Mouse (Mus musculus): ENCODE measurements around the gene Lpin2. TPM values are rescaled to one million over a fixed set of nuclear protein-coding genes. Genes with fewer than 3 reads are reported as not detected.

The Lpin2 gene
- polyA plus RNA-seq, 1 experiment = 30.2 TPM

DNA sequence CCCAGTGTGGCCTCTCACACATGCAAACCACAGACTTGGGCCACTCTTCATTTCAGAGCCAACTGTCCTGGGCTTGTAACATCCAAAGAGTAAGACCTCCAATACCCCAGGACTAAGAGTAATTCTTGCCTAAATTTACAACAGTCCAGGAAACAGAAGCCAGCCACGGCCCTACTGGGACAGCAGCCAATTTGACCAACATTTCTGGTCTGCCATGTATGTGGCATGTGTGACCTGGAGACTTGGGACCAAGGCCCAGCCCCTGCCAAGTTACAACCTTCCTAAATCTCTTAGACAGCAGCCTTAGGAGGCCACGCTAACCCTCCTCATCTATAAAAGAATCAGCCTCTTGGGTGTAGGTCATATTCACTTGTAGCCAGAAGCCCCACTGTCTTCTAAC is 71.0 kb downstream of the Lpin2 start:
- Histone ChIP-seq H3K4me1 (ENCODE audit: control insufficient read depth, insufficient read depth, low read length) (no peaks in the 10 kb centered on the region), H3K4me3 (replicated peaks; ENCODE audit: insufficient read depth, low read depth, low read length) (no peak overlapping the region), H3K27me3 (ENCODE audit: control insufficient read depth, insufficient read depth, low read length) (no peaks in the 10 kb centered on the region), H3K27ac (ENCODE audit: insufficient read depth, low read length) (no peak overlapping the region)
- TF ChIP-seq CTCF (IDR thresholded peaks at IDR 0.05; ENCODE audit: borderline replicate concordance, insufficient read depth, low read depth, low read length) = no peak
- TF ChIP-seq POLR2A (IDR thresholded peaks at IDR 0.05; ENCODE audit: borderline replicate concordance, insufficient read depth, low read length) = no peak
- DNase-seq = no peak
- 59% methylated on average over 2 of the region's 2 CpGs for WGBS

DNA sequence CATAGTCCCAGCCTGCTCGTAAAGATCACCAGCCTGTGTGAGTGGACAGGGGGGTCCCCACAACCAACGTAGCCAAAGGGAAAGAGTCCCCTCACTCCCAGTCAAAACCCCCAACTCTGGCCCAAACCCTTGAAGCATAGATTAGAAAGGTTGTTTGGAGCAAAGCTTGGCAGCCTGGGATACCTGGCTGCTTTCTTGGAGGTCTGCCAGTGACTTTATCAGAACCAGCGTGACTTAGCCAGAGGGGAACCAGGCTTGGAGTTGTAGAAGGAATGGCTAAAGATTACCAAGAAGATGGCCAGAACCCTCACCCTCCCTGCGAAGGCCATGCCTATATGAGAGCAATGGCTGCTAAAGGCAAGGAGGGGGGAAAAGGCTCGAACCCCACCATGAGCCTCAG is 71.7 kb downstream of the Lpin2 start:
- 70% methylated on average over 5 of the region's 5 CpGs for WGBS
- DNase-seq = peak in 1 of 2 experiments; percentile 21
- Histone ChIP-seq H3K27me3 (ENCODE audit: control insufficient read depth, insufficient read depth, low read length) (no peaks in the 10 kb centered on the region), H3K4me1 (ENCODE audit: control insufficient read depth, insufficient read depth, low read length) (no peaks in the 10 kb centered on the region), H3K4me3 (replicated peaks; ENCODE audit: insufficient read depth, low read depth, low read length) (no peak overlapping the region), H3K27ac (ENCODE audit: insufficient read depth, low read length) (no peak overlapping the region)
- TF ChIP-seq POLR2A (IDR thresholded peaks at IDR 0.05; ENCODE audit: borderline replicate concordance, insufficient read depth, low read length) = no peak
- TF ChIP-seq CTCF (IDR thresholded peaks at IDR 0.05; ENCODE audit: borderline replicate concordance, insufficient read depth, low read depth, low read length) = no peak

DNA sequence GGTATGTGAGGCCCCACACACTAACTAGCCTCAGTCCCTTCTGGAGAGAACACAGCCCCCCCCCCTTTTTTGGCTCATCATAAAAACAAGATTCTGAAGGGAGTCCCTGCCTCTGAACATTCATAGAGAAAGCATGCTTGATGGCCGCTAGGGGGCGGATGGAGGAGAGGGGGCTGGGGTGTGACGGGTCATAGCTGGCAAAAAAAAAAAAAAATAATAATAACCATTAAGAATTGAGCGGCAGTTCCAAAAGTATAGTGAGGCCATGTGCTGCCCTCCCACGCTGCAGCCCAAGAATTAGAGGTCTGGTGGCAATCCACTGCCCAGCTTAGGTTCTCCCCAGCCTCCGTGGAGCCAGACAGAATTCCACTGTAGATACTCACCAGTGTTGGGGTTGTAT is 72.4 kb downstream of the Lpin2 start:
- TF ChIP-seq CTCF (IDR thresholded peaks at IDR 0.05; ENCODE audit: borderline replicate concordance, insufficient read depth, low read depth, low read length) (peak; percentile 42; the same call in 1 of the 2 replicates), POLR2A (IDR thresholded peaks at IDR 0.05; ENCODE audit: borderline replicate concordance, insufficient read depth, low read length) (no peak)

DNA sequence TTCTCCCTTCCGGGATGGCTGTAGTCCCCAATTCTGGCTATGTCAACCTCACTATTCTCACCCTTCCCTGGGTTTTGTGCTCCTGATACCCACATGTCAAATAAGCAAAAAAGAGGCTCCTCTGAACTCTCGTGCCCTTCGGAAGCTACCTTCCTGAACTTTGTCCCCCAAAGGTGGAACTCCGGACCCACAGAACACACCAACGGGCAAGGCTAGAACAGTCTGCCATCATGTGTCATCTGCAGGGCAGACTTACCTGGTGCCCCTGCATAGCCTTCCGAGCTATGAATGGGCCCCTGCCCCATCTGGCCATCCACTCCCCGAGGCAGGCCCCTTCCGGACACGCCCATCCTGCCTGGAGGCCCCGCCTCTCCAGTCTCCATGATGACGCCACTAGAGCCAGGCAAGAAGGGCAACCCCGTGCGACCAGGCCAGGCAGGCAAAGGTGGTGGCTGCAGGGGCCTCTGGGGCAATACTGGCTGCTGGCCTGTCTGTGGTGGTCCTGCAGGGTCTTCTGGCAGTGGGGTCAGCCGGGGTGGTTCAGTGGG is 73.8 kb downstream of the Lpin2 start:
- no peak for TF ChIP-seq CTCF (IDR thresholded peaks at IDR 0.05; ENCODE audit: borderline replicate concordance, insufficient read depth, low read depth, low read length)
- TF ChIP-seq POLR2A (IDR thresholded peaks at IDR 0.05; ENCODE audit: borderline replicate concordance, insufficient read depth, low read length) = no peak
- Histone ChIP-seq H3K4me3 (replicated peaks; ENCODE audit: insufficient read depth, low read depth, low read length) (no peak overlapping the region), H3K27ac (ENCODE audit: insufficient read depth, low read length) (no peak overlapping the region), H3K4me1 (ENCODE audit: control insufficient read depth, insufficient read depth, low read length) (no peaks in the 10 kb centered on the region), H3K27me3 (ENCODE audit: control insufficient read depth, insufficient read depth, low read length) (no peaks in the 10 kb centered on the region)
- DNase-seq = no peak
- 88% methylated on average over 14 of the region's 14 CpGs for WGBS

More for the DNA sequence above, 72.4 kb downstream of the Lpin2 start:
- WGBS = 47% methylated on average over 6 of the region's 6 CpGs
- no peak for DNase-seq
- Histone ChIP-seq H3K4me3 (replicated peaks; ENCODE audit: insufficient read depth, low read depth, low read length) (no peak overlapping the region), H3K27me3 (ENCODE audit: control insufficient read depth, insufficient read depth, low read length) (no peaks in the 10 kb centered on the region), H3K27ac (ENCODE audit: insufficient read depth, low read length) (no peak overlapping the region), H3K4me1 (ENCODE audit: control insufficient read depth, insufficient read depth, low read length) (no peaks in the 10 kb centered on the region)

DNA sequence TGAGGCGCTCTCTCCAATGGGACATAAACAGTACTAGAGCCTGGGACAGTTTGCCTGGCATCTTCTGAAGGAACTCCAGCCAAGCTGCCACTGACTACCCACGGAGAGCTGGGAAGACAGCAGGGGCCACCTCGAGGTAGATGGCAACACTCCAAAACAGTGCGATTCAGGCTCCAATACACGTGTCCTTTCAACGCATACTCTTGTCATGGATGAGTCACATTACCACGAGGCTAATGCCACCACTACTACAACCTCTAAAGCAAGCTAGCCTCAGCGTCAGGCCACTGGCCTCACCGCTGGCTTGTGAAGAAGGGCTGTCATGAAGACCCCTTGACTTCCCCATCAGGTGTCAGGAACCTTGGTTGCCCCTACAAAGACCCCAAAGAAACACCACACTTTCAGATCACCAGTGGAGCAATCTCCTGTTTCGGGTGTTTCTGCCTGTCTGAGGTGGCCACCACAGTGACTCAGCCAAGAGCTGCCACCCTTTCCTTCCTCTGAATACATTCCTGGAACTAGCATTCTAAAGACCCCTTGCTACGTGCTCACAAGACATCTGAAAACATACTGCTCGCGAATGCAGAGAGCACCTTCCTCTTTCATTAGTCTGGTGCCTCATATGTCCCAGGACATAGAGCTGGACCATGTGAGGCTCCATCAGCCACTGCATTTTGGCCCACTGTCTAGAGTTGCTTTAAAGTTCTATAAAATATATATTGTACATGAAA is 74.6 kb downstream of the Lpin2 start:
- H3K4me3 ChIP-seq (replicated peaks; ENCODE audit: insufficient read depth, low read depth, low read length) = no peak overlapping the region
- DNase-seq = peak in 1 of 2 experiments; percentile 51
- no peak overlapping the region for H3K27ac ChIP-seq (ENCODE audit: insufficient read depth, low read length)
- no peaks in the 10 kb centered on the region for H3K4me1 ChIP-seq (ENCODE audit: control insufficient read depth, insufficient read depth, low read length)
- TF ChIP-seq CTCF (IDR thresholded peaks at IDR 0.05; ENCODE audit: borderline replicate concordance, insufficient read depth, low read depth, low read length) (no peak), POLR2A (IDR thresholded peaks at IDR 0.05; ENCODE audit: borderline replicate concordance, insufficient read depth, low read length) (no peak)
- H3K27me3 ChIP-seq (ENCODE audit: control insufficient read depth, insufficient read depth, low read length) = no peaks in the 10 kb centered on the region
- 46% methylated on average over 13 of the region's 13 CpGs for WGBS

DNA sequence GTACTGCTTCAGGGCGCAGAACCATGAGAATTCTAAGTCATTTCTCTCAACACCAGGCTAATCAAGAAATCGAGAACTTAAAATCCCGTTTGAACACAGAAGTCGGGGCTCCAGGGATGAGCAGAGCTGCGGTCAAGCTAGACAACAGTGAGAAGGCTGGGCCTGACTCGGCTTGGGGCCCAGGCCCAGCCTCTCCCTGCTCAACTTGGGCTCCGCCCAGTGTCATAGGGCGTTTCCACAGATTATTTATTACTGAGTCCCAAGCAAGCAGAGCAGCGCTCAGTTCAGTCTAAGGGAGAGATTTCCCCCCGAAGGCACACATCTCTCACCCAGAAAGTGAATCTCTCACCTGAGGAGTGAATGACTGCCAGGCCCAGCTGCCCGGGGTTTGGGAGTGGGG is 77.4 kb downstream of the Lpin2 start:
- H3K27me3 ChIP-seq (ENCODE audit: control insufficient read depth, insufficient read depth, low read length) = no peaks in the 10 kb centered on the region
- H3K27ac ChIP-seq (ENCODE audit: insufficient read depth, low read length) = no peak overlapping the region
- H3K4me3 ChIP-seq (replicated peaks; ENCODE audit: insufficient read depth, low read depth, low read length) = no peak overlapping the region
- H3K4me1 ChIP-seq (ENCODE audit: control insufficient read depth, insufficient read depth, low read length) = no peaks in the 10 kb centered on the region
- WGBS = 80% methylated on average over 11 of the region's 11 CpGs
- TF ChIP-seq POLR2A (IDR thresholded peaks at IDR 0.05; ENCODE audit: borderline replicate concordance, insufficient read depth, low read length) (no peak), CTCF (IDR thresholded peaks at IDR 0.05; ENCODE audit: borderline replicate concordance, insufficient read depth, low read depth, low read length) (no peak)
- no peak for DNase-seq

DNA sequence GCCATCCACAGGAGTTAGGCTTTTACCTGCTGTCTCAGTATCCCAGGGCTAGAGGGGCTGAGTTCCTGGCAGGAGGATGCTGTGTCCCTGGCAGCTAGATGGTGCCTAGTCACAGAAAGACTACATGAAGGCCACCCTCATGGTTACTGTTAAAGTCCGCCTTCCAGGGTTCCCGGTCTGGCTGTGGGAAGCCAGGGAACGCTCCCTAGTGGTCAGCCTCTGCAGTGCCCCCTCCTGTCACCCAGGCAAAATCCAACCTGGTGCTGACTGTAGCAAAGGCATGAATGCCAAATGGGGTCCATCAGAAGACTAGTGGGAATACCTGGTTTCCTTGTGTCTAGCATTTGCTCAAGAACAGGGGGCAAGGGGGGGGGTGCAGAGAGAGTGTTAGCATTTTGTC is 78.3 kb downstream of the Lpin2 start:
- WGBS = 43% methylated on average over 3 of the region's 3 CpGs
- no peak overlapping the region for H3K27ac ChIP-seq (ENCODE audit: insufficient read depth, low read length)
- no peak for DNase-seq
- no peak for TF ChIP-seq POLR2A (IDR thresholded peaks at IDR 0.05; ENCODE audit: borderline replicate concordance, insufficient read depth, low read length)
- TF ChIP-seq CTCF (IDR thresholded peaks at IDR 0.05; ENCODE audit: borderline replicate concordance, insufficient read depth, low read depth, low read length) = no peak
- no peaks in the 10 kb centered on the region for H3K4me1 ChIP-seq (ENCODE audit: control insufficient read depth, insufficient read depth, low read length)
- H3K4me3 ChIP-seq (replicated peaks; ENCODE audit: insufficient read depth, low read depth, low read length) = no peak overlapping the region
- no peaks in the 10 kb centered on the region for H3K27me3 ChIP-seq (ENCODE audit: control insufficient read depth, insufficient read depth, low read length)

DNA sequence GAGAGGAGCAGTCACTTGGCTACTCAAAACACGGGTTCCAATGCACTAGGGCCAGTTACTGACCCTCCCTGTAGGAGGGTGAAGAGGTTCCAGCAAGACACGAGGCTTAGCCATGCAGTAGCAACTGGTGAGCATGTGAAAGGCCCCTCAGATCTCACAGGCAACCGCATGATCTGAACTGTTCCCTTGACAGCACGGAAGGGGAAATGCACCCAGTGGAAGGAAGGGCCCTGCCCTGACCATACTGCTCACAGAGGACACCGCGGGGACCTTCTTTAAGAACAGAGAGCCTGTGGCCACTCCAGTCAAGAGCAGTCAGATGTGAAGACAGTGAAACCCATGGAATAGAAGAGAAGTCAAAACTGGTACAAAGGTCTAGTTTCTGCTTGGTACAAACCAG is 80.8 kb downstream of the Lpin2 start:
- no peaks in the 10 kb centered on the region for H3K27me3 ChIP-seq (ENCODE audit: control insufficient read depth, insufficient read depth, low read length)
- H3K4me1 ChIP-seq (ENCODE audit: control insufficient read depth, insufficient read depth, low read length) = no peaks in the 10 kb centered on the region
- H3K4me3 ChIP-seq (replicated peaks; ENCODE audit: insufficient read depth, low read depth, low read length) = no peak overlapping the region
- 65% methylated on average over 6 of the region's 6 CpGs for WGBS
- TF ChIP-seq CTCF (IDR thresholded peaks at IDR 0.05; ENCODE audit: borderline replicate concordance, insufficient read depth, low read depth, low read length) (no peak), POLR2A (IDR thresholded peaks at IDR 0.05; ENCODE audit: borderline replicate concordance, insufficient read depth, low read length) (no peak)
- no peak for DNase-seq
- no peak overlapping the region for H3K27ac ChIP-seq (ENCODE audit: insufficient read depth, low read length)
